ENCODE assay signal across 11 mouse cellular contexts in genomic region chr5:107749229-107749916, GRCm38 (mm10). TPM values are rescaled to one million over a fixed set of nuclear protein-coding genes. Genes with fewer than 3 reads are reported as not detected.
DNase-seq lines count a peak whose midpoint lies in the region; ATAC-seq and TF ChIP-seq lines count a peak whose summit lies in the region.
"Had no signal": no experiment of that assay in that cellular context is flagged by ENCODE, and none has a peak within 500 bp of the region (broad histone marks: within the 10 kb centered on the region; RNA-seq: fewer than 3 reads in every experiment).

No protein-coding gene starts in this region.

- H3K4me1 ChIP-seq in liver, embryonic 13.5 days (replicated peaks), result 0 out of 2 replicates have a peak, but pooled peaks cover 9% of the 10 kb centered on the region
- H3K4me1 ChIP-seq in intestine, embryonic 16.5 days (ENCODE audit: control insufficient read depth, insufficient read depth, low read length), result no peaks in the 10 kb centered on the region
- H3K4me1 ChIP-seq in hindbrain, embryonic 16.5 days (ENCODE audit: control insufficient read depth, insufficient read depth, low read depth, low read length), result no peaks in the 10 kb centered on the region

- no peak overlapping the region for H3K4me3 ChIP-seq in liver, embryonic 13.5 days (replicated peaks)
- no peak overlapping the region for H3K4me3 ChIP-seq in intestine, embryonic 16.5 days (ENCODE audit: low read length)
- H3K4me3 ChIP-seq in hindbrain, embryonic 16.5 days (ENCODE audit: low read length), result no peak overlapping the region

- H3K9ac ChIP-seq in liver, embryonic 13.5 days, result no peak overlapping the region
- no peak overlapping the region for H3K9ac ChIP-seq in intestine, embryonic 16.5 days (ENCODE audit: low read depth, low read length)
- no peak overlapping the region for H3K9ac ChIP-seq in hindbrain, embryonic 16.5 days (ENCODE audit: low read depth, low read length)

- no peaks in the 10 kb centered on the region for H3K9me3 ChIP-seq in liver, embryonic 13.5 days (replicated peaks)
- H3K9me3 ChIP-seq in intestine, embryonic 16.5 days (ENCODE audit: control insufficient read depth, low read length), result no peaks in the 10 kb centered on the region
- no peaks in the 10 kb centered on the region for H3K9me3 ChIP-seq in hindbrain, embryonic 16.5 days (ENCODE audit: control insufficient read depth, low read length)

- ATAC-seq in liver, embryonic 13.5 days (ENCODE audit: low read depth), result peak; percentile 31; the same call in 1 of the 2 replicates
- peak; percentile 39 for ATAC-seq in Patski
- peak; percentile 84 for ATAC-seq in intestine, embryonic 16.5 days
- 0 out of 2 replicates have a peak, but pooled peaks have one; percentile 50 for ATAC-seq in megakaryocyte-erythroid progenitor cell, adult 5-6 weeks (replicated peaks; ENCODE audit: low FRiP score, low TSS enrichment, poor library complexity, severe bottlenecking)
- no peak for ATAC-seq in hindbrain, embryonic 16.5 days

- POLR2A ChIA-PET in Patski (lab: Charles Lee), result interaction anchor here (0.8 kb wide), 1 partner anchor 18 kb away, joined by 5 read pairs; no protein-coding TSS in a partner anchor

- 14% methylated on average over 9 of the region's 9 CpGs for whole genome bisulfite sequencing in liver, embryonic 13.5 days (ENCODE audit: insufficient replicate concordance)
- 50% methylated on average over 9 of the region's 9 CpGs for WGBS in intestine, embryonic 16.5 days
- 74% methylated on average over 9 of the region's 9 CpGs for WGBS in hindbrain, embryonic 16.5 days

- in situ Hi-C loops in Patski (cut with MboI; ENCODE audit: low pct_unique_long_range_greater_than_20kb), result no loop called here

- CTCF ChIA-PET in Patski (lab: Charles Lee), result interaction anchor here (0.8 to 2.0 kb wide), 4 partner anchors 15 to 395 kb away, joined by 3 to 5 read pairs (median 4); no protein-coding TSS in a partner anchor

- peaks cover 47% of the 10 kb centered on the region for H3K36me3 ChIP-seq in liver, embryonic 13.5 days
- no peaks in the 10 kb centered on the region for H3K36me3 ChIP-seq in intestine, embryonic 16.5 days (ENCODE audit: control insufficient read depth, insufficient read depth, low read length)
- no peaks in the 10 kb centered on the region for H3K36me3 ChIP-seq in hindbrain, embryonic 16.5 days (ENCODE audit: control insufficient read depth, insufficient read depth, low read length)

- H3K27ac ChIP-seq in liver, embryonic 13.5 days, result no peak overlapping the region
- peak overlapping the region; percentile 64; the same call in 1 of the 2 replicates for H3K27ac ChIP-seq in intestine, embryonic 16.5 days (ENCODE audit: low read length)
- H3K27ac ChIP-seq in hindbrain, embryonic 16.5 days (ENCODE audit: low read depth, low read length), result no peak overlapping the region

- no peaks in the 10 kb centered on the region; the same call in 1 of the 2 replicates for H3K27me3 ChIP-seq in liver, embryonic 13.5 days
- H3K27me3 ChIP-seq in Patski, result no peaks in the 10 kb centered on the region
- no peaks in the 10 kb centered on the region for H3K27me3 ChIP-seq in intestine, embryonic 16.5 days (replicated peaks; ENCODE audit: control insufficient read depth, insufficient read depth, low read length)
- H3K27me3 ChIP-seq in hindbrain, embryonic 16.5 days (replicated peaks; ENCODE audit: control insufficient read depth, insufficient read depth, low read length), result no peaks in the 10 kb centered on the region

- DNase-seq in liver, embryonic 13.5 days, result no peak
- DNase-seq in liver (no peak), Patski (ENCODE audit: low read depth, low spot score) (no peak)
- no peak for DNase-seq in cerebellum, postnatal 10 days
- no peak for DNase-seq in layer of hippocampus, postnatal 36 days
- DNase-seq: cerebellum, adult 2 months; right cerebral cortex, adult 18-20 months had no signal

- H3K4me2 ChIP-seq in liver, embryonic 13.5 days, result no peak overlapping the region
- H3K4me2 ChIP-seq in intestine, embryonic 16.5 days (ENCODE audit: low read depth, low read length), result no peak overlapping the region
- H3K4me2 ChIP-seq in hindbrain, embryonic 16.5 days (ENCODE audit: low read length), result no peak overlapping the region

- TF ChIP-seq CTCF in Patski (IDR thresholded peaks at IDR 0.05), result no peak

RNA-seq across cellular contexts. Expression of gene Gfi1, which starts 23.5 kb away (rescaled TPM):
- 0.48 and 0.65 TPM in 2 replicates for polyA plus RNA-seq in liver, embryonic 13.5 days (2015; fragmentation: Nextera tagmentation; extraction: Ambion mirVana)
- polyA plus RNA-seq in Patski (2021), result 0.03 TPM
- 0.92 and 1.1 TPM in 2 replicates for polyA plus RNA-seq in intestine, embryonic 16.5 days (2015; fragmentation: Nextera tagmentation; extraction: Ambion mirVana)
- total RNA-seq in megakaryocyte-erythroid progenitor cell, adult 5-6 weeks (2014; fragmentation: Nextera tagmentation), result 0.67 and 0.81 TPM in 2 replicates
- total RNA-seq in megakaryocyte-erythroid progenitor cell, adult 5-6 weeks (2017), result 0.30 TPM in 1 of 2 replicates, not detected in the other
- 0.09 TPM in 1 of 2 replicates, not detected in the other for polyA plus RNA-seq in hindbrain, embryonic 16.5 days (2015; fragmentation: Nextera tagmentation; extraction: Ambion mirVana)
- total RNA-seq in layer of hippocampus, postnatal 36 days (2021), result not detected
- polyA plus RNA-seq: cerebellum, adult 2 months; midbrain, postnatal 0 days had no signal
